Mouse (Mus musculus) heart, embryonic 10.5 days (tissue): Measurements from ENCODE around the gene Cfap221. TPM values are rescaled to one million over a fixed set of nuclear protein-coding genes. Genes with fewer than 3 reads are reported as not detected.

Experiments
- DNase-seq: peaks from one replicate; pipeline ENCODE4 v3.0.0-alpha.2; 2017; ENCODE audit warnings: low spot score
- H3K27ac ChIP-seq: fragments of 300-500 bp; sonication (generic); 2 replicates; pipeline ENCODE4 v1.5.1; 2016; ENCODE audit warnings: mild to moderate bottlenecking
- H3K27me3 ChIP-seq: fragments of 300-500 bp; sonication (generic); 2 replicates; pipeline ENCODE4 v1.6.1; 2016; ENCODE audit warnings: mild to moderate bottlenecking; ENCODE audit not compliant: poor library complexity, insufficient read depth, severe bottlenecking
- H3K36me3 ChIP-seq: fragments of 300-500 bp; sonication (generic); 2 replicates; pipeline ENCODE4 v1.6.1; 2016; ENCODE audit warnings: mild to moderate bottlenecking, moderate library complexity
- H3K4me1 ChIP-seq: fragments of 300-500 bp; sonication (generic); 2 replicates; pipeline ENCODE4 v1.6.1; 2016; ENCODE audit warnings: mild to moderate bottlenecking
- H3K4me3 ChIP-seq: fragments of 300-500 bp; sonication (generic); 2 replicates; pipeline ENCODE4 v1.5.1; 2016; ENCODE audit warnings: mild to moderate bottlenecking, moderate library complexity
- H3K9me3 ChIP-seq: fragments of 300-500 bp; sonication (generic); 2 replicates; pipeline ENCODE4 v1.6.1; 2016; ENCODE audit warnings: mild to moderate bottlenecking, moderate library complexity
- WGBS: fragments of 180-500 bp; shearing (Covaris S2); methylation state at CpG from one replicate; pipeline ENCODE4 v1.1.7; 2016; 5-methylcytosine and 5-hydroxymethylcytosine counted together
- polyA plus RNA-seq: library from polyadenylated mRNA; unstranded; fragments of >200 nt; fragmentation: Nextera tagmentation; extraction: Ambion mirVana; gene quantifications from 2 replicates; pipeline ENCODE4 v1.2.1, GENCODE M21; 2016

Gene Cfap221
- polyA plus RNA-seq, 1 experiment from 2014 or later, result not detected

GRCm38 (mm10) chr1:119916823-119917371 lies 80.1 kb downstream of the Cfap221 start:
- H3K27me3 ChIP-seq, result no peaks in the 10 kb centered on the region
- H3K4me3 ChIP-seq, result no peak overlapping the region
- H3K4me1 ChIP-seq, result peaks cover 2% of the 10 kb centered on the region; the same call in 1 of the 2 replicates
- H3K36me3 ChIP-seq, result no peaks in the 10 kb centered on the region
- no peak overlapping the region for H3K27ac ChIP-seq
- no peak for DNase-seq
- 78% methylated on average over 5 of the region's 5 CpGs for WGBS
- no peaks in the 10 kb centered on the region for H3K9me3 ChIP-seq

- H3K4me3 ChIP-seq, result peak within 1 kb of the TSS; percentile 65
- H3K4me1 ChIP-seq, result peaks cover 2% of the 10 kb centered on the region; the same call in 1 of the 2 replicates
- H3K27me3 ChIP-seq, result no peaks in the 10 kb centered on the region
- WGBS, result 11% methylated on average over 42 of the region's 42 CpGs
- peak; percentile 98 for DNase-seq
- peak within 1 kb of the TSS; percentile 86 for H3K27ac ChIP-seq
- no peaks in the 10 kb centered on the region for H3K9me3 ChIP-seq
- peaks cover 24% of the 10 kb centered on the region for H3K36me3 ChIP-seq
These were observed 83.8 kb downstream of the Cfap221 start, which contains the start of gene Tmem177 for GRCm38 (mm10) chr1:119912953-119913814. Gene Tmem177, minus strand, starts transcription at chr1:119913208.

GRCm38 (mm10) chr1:119907206-119907748 lies 89.8 kb downstream of the Cfap221 start:
- DNase-seq, result no peak
- no peaks in the 10 kb centered on the region for H3K9me3 ChIP-seq
- no peak overlapping the region for H3K4me3 ChIP-seq
- peaks cover 24% of the 10 kb centered on the region for H3K36me3 ChIP-seq
- no peaks in the 10 kb centered on the region for H3K27me3 ChIP-seq
- peaks cover 11% of the 10 kb centered on the region for H3K4me1 ChIP-seq
- H3K27ac ChIP-seq, result no peak overlapping the region; the same call in 1 of the 2 replicates
- 76% methylated on average over 2 of the region's 2 CpGs for WGBS

- no peak for DNase-seq
- H3K4me1 ChIP-seq, result peaks cover 9% of the 10 kb centered on the region
- no peaks in the 10 kb centered on the region for H3K36me3 ChIP-seq
- H3K9me3 ChIP-seq, result no peaks in the 10 kb centered on the region
- no peaks in the 10 kb centered on the region for H3K27me3 ChIP-seq
- no peak overlapping the region for H3K4me3 ChIP-seq
- H3K27ac ChIP-seq, result peak overlapping the region; percentile 65; the same call in 1 of the 2 replicates
- WGBS, result 70% methylated on average over 6 of the region's 6 CpGs
These were observed 93.8 kb downstream of the Cfap221 start for GRCm38 (mm10) chr1:119903231-119903620.

GRCm38 (mm10) chr1:119902551-119903230 lies 94.3 kb downstream of the Cfap221 start:
- Histone ChIP-seq H3K36me3 (no peaks in the 10 kb centered on the region), H3K9me3 (no peaks in the 10 kb centered on the region), H3K27ac (peak overlapping the region; percentile 65), H3K4me3 (no peak overlapping the region), H3K4me1 (peaks cover 9% of the 10 kb centered on the region), H3K27me3 (no peaks in the 10 kb centered on the region)
- WGBS, result 59% methylated on average over 8 of the region's 8 CpGs
- no peak for DNase-seq

GRCm38 (mm10) chr1:119899195-119900123 lies 97.6 kb downstream of the Cfap221 start:
- Histone ChIP-seq H3K4me3 (no peak overlapping the region), H3K9me3 (no peaks in the 10 kb centered on the region), H3K27ac (no peak overlapping the region), H3K4me1 (peaks cover 9% of the 10 kb centered on the region), H3K27me3 (no peaks in the 10 kb centered on the region), H3K36me3 (no peaks in the 10 kb centered on the region)
- 78% methylated on average over 11 of the region's 11 CpGs for WGBS
- DNase-seq, result no peak

- Histone ChIP-seq H3K27ac (no peak overlapping the region), H3K27me3 (no peaks in the 10 kb centered on the region), H3K9me3 (no peaks in the 10 kb centered on the region), H3K4me1 (0 out of 2 replicates have a peak, but pooled peaks cover 6% of the 10 kb centered on the region), H3K36me3 (no peaks in the 10 kb centered on the region), H3K4me3 (no peak overlapping the region)
- WGBS, result 36% methylated on average over 6 of the region's 6 CpGs
- peak; percentile 88 for DNase-seq
These were observed 102.1 kb downstream of the Cfap221 start for GRCm38 (mm10) chr1:119894936-119895335.

- WGBS, result 68% methylated on average over 3 of the region's 3 CpGs
- Histone ChIP-seq H3K4me1 (0 out of 2 replicates have a peak, but pooled peaks cover 6% of the 10 kb centered on the region), H3K27ac (no peak overlapping the region)
These were observed 103.4 kb downstream of the Cfap221 start for GRCm38 (mm10) chr1:119893600-119893999.

GRCm38 (mm10) chr1:119892933-119893332 lies 104.1 kb downstream of the Cfap221 start:
- H3K36me3 ChIP-seq, result no peaks in the 10 kb centered on the region
- no peak overlapping the region for H3K4me3 ChIP-seq
- no peaks in the 10 kb centered on the region for H3K27me3 ChIP-seq
- H3K27ac ChIP-seq, result no peak overlapping the region
- 77% methylated on average over 6 of the region's 6 CpGs for WGBS
- 0 out of 2 replicates have a peak, but pooled peaks cover 6% of the 10 kb centered on the region for H3K4me1 ChIP-seq
- no peaks in the 10 kb centered on the region for H3K9me3 ChIP-seq
- DNase-seq, result no peak

More at GRCm38 (mm10) chr1:119893600-119893999, 103.4 kb downstream of the Cfap221 start:
- Histone ChIP-seq H3K27me3 (no peaks in the 10 kb centered on the region), H3K9me3 (no peaks in the 10 kb centered on the region), H3K4me3 (no peak overlapping the region), H3K36me3 (no peaks in the 10 kb centered on the region)
- DNase-seq, result no peak

- no peak overlapping the region for H3K4me3 ChIP-seq
- 0 out of 2 replicates have a peak, but pooled peaks cover 6% of the 10 kb centered on the region for H3K4me1 ChIP-seq
- DNase-seq, result no peak
- H3K36me3 ChIP-seq, result no peaks in the 10 kb centered on the region
- no peaks in the 10 kb centered on the region for H3K9me3 ChIP-seq
- H3K27me3 ChIP-seq, result no peaks in the 10 kb centered on the region
- WGBS, result 77% methylated on average over 4 of the region's 4 CpGs
- no peak overlapping the region for H3K27ac ChIP-seq
These were observed 105.2 kb downstream of the Cfap221 start for GRCm38 (mm10) chr1:119891865-119892264.

- WGBS, result 82% methylated on average over 9 of the region's 9 CpGs
- no peak overlapping the region for H3K4me3 ChIP-seq
- H3K27me3 ChIP-seq, result no peaks in the 10 kb centered on the region
- no peaks in the 10 kb centered on the region for H3K9me3 ChIP-seq
- no peak overlapping the region for H3K27ac ChIP-seq
- no peaks in the 10 kb centered on the region for H3K36me3 ChIP-seq
- peaks cover 13% of the 10 kb centered on the region for H3K4me1 ChIP-seq
- no peak for DNase-seq
These were observed 105.9 kb downstream of the Cfap221 start for GRCm38 (mm10) chr1:119891149-119891548.

- Histone ChIP-seq H3K4me1 (peaks cover 22% of the 10 kb centered on the region), H3K36me3 (no peaks in the 10 kb centered on the region), H3K9me3 (no peaks in the 10 kb centered on the region), H3K27ac (no peak overlapping the region), H3K27me3 (no peaks in the 10 kb centered on the region), H3K4me3 (no peak overlapping the region)
- DNase-seq, result no peak
- WGBS, result 74% methylated on average over 16 of the region's 16 CpGs
These were observed 107.7 kb downstream of the Cfap221 start for GRCm38 (mm10) chr1:119889347-119889746.
